Mouse (Mus musculus) MEL (cell line): ENCODE data around the gene Zfp949. TPM values are rescaled to one million over a fixed set of nuclear protein-coding genes. Genes with fewer than 3 reads are reported as not detected.

ENCODE experiments used
- DNase-seq: peaks from one replicate; pipeline ENCODE4 v3.0.0; 2011; ENCODE audit warnings: low read depth, low spot score
- H3K27ac ChIP-seq: 2 replicates; pipeline ENCODE4 v1.5.1; 2012; ENCODE audit warnings: low read depth, mild to moderate bottlenecking, control low read depth, low read length, moderate library complexity; ENCODE audit not compliant: control insufficient read depth
- H3K27me3 ChIP-seq, 2 experiments: fragments of 150-350 bp in 1 of 2; sonication (generic) in 1 of 2; 2 replicates each; pipeline ENCODE4 v1.6.1; 2012; ENCODE audit warnings: low read length in 2 of 2, mild to moderate bottlenecking in 2 of 2, improper control_type of control experiment in 1 of 2, moderate library complexity in 1 of 2; ENCODE audit not compliant: insufficient read depth in 2 of 2, control insufficient read depth in 1 of 2
- H3K36me3 ChIP-seq, 2 experiments: 2 replicates each; pipeline ENCODE4 v1.6.1; 2012 to 2014; ENCODE audit warnings: low read length in 2 of 2, improper control_type of control experiment in 1 of 2, inconsistent platforms in 1 of 2, mild to moderate bottlenecking in 1 of 2; ENCODE audit not compliant: insufficient read depth in 2 of 2, control insufficient read depth in 1 of 2
- H3K4me1 ChIP-seq, 2 experiments: fragments of 150-350 bp in 1 of 2; sonication (generic) in 1 of 2; 2 replicates each; pipeline ENCODE4 v1.6.1; 2012; ENCODE audit warnings: low read length in 2 of 2, improper control_type of control experiment in 1 of 2, mild to moderate bottlenecking in 1 of 2; ENCODE audit not compliant: insufficient read depth in 2 of 2, control insufficient read depth in 1 of 2
- H3K4me3 ChIP-seq, 2 experiments: fragments of 150-350 bp in 1 of 2; sonication (generic) in 1 of 2; 2 replicates each; pipeline ENCODE4 v1.5.1; 2012; ENCODE audit warnings: low read depth in 2 of 2, low read length in 2 of 2, mild to moderate bottlenecking in 2 of 2, moderate library complexity in 2 of 2, control low read depth in 1 of 2, improper control_type of control experiment in 1 of 2; ENCODE audit not compliant: control insufficient read depth in 1 of 2, insufficient read depth in 1 of 2
- H3K79me2 ChIP-seq: 2 replicates; pipeline ENCODE4 v1.6.1; 2012; ENCODE audit warnings: mild to moderate bottlenecking, low read length, moderate library complexity; ENCODE audit not compliant: control insufficient read depth, poor library complexity, insufficient read depth
- H3K9ac ChIP-seq: 2 replicates; pipeline ENCODE4 v1.6.1; 2012; ENCODE audit warnings: low read depth, mild to moderate bottlenecking, control low read depth, low read length, moderate library complexity; ENCODE audit not compliant: control insufficient read depth, poor library complexity, severe bottlenecking
- H3K9me3 ChIP-seq: fragments of 150-350 bp; sonication (generic); replicated peaks from 2 replicates; pipeline ENCODE4 v1.6.1; 2012; ENCODE audit warnings: mild to moderate bottlenecking, low read length, improper control_type of control experiment, moderate library complexity; ENCODE audit not compliant: insufficient read depth
- ELF1 ChIP-seq: IDR thresholded peaks from 2 replicates; pipeline ENCODE4 v1.6.1; 2014; ENCODE audit warnings: low read depth, mild to moderate bottlenecking, inconsistent platforms, low read length, improper control_type of control experiment, moderate library complexity
- EP300 ChIP-seq, 2 experiments: IDR thresholded peaks; 2 replicates each; pipeline ENCODE4 v1.6.1; 2011; ENCODE audit warnings: improper control_type of control experiment in 2 of 2, low read length in 2 of 2, low read depth in 1 of 2, mild to moderate bottlenecking in 1 of 2
- GATA1 ChIP-seq: IDR thresholded peaks from 2 replicates; pipeline ENCODE4 v1.6.1; 2011; ENCODE audit warnings: low read depth, low read length, improper control_type of control experiment
- HCFC1 ChIP-seq: IDR thresholded peaks from 2 replicates; pipeline ENCODE4 v1.6.1; 2012; ENCODE audit warnings: low read depth, mild to moderate bottlenecking, inconsistent platforms, low read length, improper control_type of control experiment, moderate library complexity
- MAX ChIP-seq: IDR thresholded peaks from 2 replicates; pipeline ENCODE4 v1.6.1; 2011; ENCODE audit warnings: low read length, improper control_type of control experiment
- MYB ChIP-seq: IDR thresholded peaks from 2 replicates; pipeline ENCODE4 v1.6.1; 2011; ENCODE audit warnings: mild to moderate bottlenecking, low read depth, low read length, improper control_type of control experiment
- MYC ChIP-seq: IDR thresholded peaks from 2 replicates; pipeline ENCODE4 v1.6.1; 2011; ENCODE audit warnings: low read depth, mild to moderate bottlenecking, low read length, improper control_type of control experiment, moderate library complexity
- NELFE ChIP-seq: IDR thresholded peaks from 2 replicates; pipeline ENCODE4 v1.6.1; 2011; ENCODE audit warnings: low read depth, low read length, improper control_type of control experiment
- NRF1 ChIP-seq: IDR thresholded peaks from 2 replicates; pipeline ENCODE4 v1.6.1; 2014; ENCODE audit warnings: low read depth, mild to moderate bottlenecking, inconsistent platforms, low read length, improper control_type of control experiment, moderate library complexity; ENCODE audit not compliant: poor library complexity, insufficient read depth, severe bottlenecking
- POLR2AphosphoS2 ChIP-seq: IDR thresholded peaks from 2 replicates; pipeline ENCODE4 v1.6.1; 2011; ENCODE audit warnings: low read length, improper control_type of control experiment
- RCOR1 ChIP-seq: IDR thresholded peaks from 2 replicates; pipeline ENCODE4 v1.6.1; 2012; ENCODE audit warnings: low read depth, mild to moderate bottlenecking, inconsistent platforms, low read length, improper control_type of control experiment
- SMC3 ChIP-seq: IDR thresholded peaks from 2 replicates; pipeline ENCODE4 v1.6.1; 2011; ENCODE audit warnings: low read depth, low read length, improper control_type of control experiment
- TAL1 ChIP-seq: IDR thresholded peaks from 2 replicates; pipeline ENCODE4 v1.6.1; 2012; ENCODE audit warnings: mild to moderate bottlenecking, inconsistent platforms, low read length, moderate library complexity, mixed read lengths
- TCF12 ChIP-seq: IDR thresholded peaks from 2 replicates; pipeline ENCODE4 v1.6.1; 2014; ENCODE audit warnings: low read depth, mild to moderate bottlenecking, inconsistent platforms, low read length, improper control_type of control experiment, moderate library complexity
- UBTF ChIP-seq: IDR thresholded peaks from 2 replicates; pipeline ENCODE4 v1.6.1; 2012; ENCODE audit warnings: low read depth, mild to moderate bottlenecking, inconsistent platforms, low read length, improper control_type of control experiment, moderate library complexity, borderline replicate concordance; ENCODE audit not compliant: insufficient read depth
- ZC3H11A ChIP-seq: IDR thresholded peaks from 2 replicates; pipeline ENCODE4 v1.6.1; 2012; ENCODE audit warnings: low read depth, mild to moderate bottlenecking, inconsistent platforms, low read length, improper control_type of control experiment
- ZKSCAN1 ChIP-seq: IDR thresholded peaks from 2 replicates; pipeline ENCODE4 v1.6.1; 2012; ENCODE audit warnings: low read depth, mild to moderate bottlenecking, inconsistent platforms, low read length, improper control_type of control experiment, moderate library complexity
- ZMIZ1 ChIP-seq: IDR thresholded peaks from 2 replicates; pipeline ENCODE4 v1.6.1; 2012; ENCODE audit warnings: low read depth, mild to moderate bottlenecking, inconsistent platforms, low read length, improper control_type of control experiment, moderate library complexity
- ZNF384 ChIP-seq: IDR thresholded peaks from 2 replicates; pipeline ENCODE4 v1.6.1; 2012; ENCODE audit warnings: low read depth, mild to moderate bottlenecking, inconsistent platforms, low read length, improper control_type of control experiment
- polyA plus RNA-seq, 2 experiments: library from polyadenylated mRNA; stranded (reverse) in 1 of 2; unstranded in 1 of 2; fragments of >175 nt in 1 of 2; fragments of >200 nt in 1 of 2; gene quantifications; 2 replicates each; pipeline versions ENCODE4 v1.2.1 to v1.2.4; 2012; ENCODE audit warnings: low replicate concordance in 2 of 2, low read depth in 1 of 2; ENCODE audit not compliant: insufficient read length in 2 of 2, insufficient read depth in 1 of 2, missing spikeins in 1 of 2
- total RNA-seq: library from RNA; depleted of rRNA; stranded (reverse); fragments of 300-350 nt; gene quantifications from 2 replicates; pipeline ENCODE4 v1.2.3, GENCODE M21; 2012

Zfp949 gene
- total and polyA plus RNA-seq, 3 experiments: 4.5 to 4.6 TPM; not detected in 1

DNA sequence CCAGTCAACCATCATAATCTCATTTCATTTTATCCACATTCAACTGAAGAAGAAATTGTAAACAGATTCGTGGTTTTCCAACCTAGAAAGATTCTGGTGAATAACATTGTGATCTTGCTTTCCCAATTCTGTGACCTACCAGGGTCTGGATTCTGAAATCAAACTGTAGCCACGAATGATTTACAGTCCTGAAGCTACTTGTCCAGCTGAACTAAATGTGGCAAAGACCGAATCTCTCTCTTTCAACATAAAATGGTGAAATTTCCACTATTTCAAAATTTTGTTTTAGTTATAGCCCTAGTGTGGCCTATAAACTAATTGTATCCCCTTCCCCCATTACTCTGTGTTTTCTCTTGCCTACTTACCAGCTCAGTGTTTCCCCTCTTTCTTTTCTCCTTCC, 18.2 kb upstream of the Zfp949 start:
- Histone ChIP-seq H3K27ac (no peak overlapping the region), H3K36me3 (peaks cover 0 to 28% of the 10 kb centered on the region in 2 experiments; a peak in 2 of 4 replicates), H3K4me3 (no peak overlapping the region), H3K27me3 (no peaks in the 10 kb centered on the region), H3K9ac (no peak overlapping the region), H3K9me3 (no peaks in the 10 kb centered on the region), H3K4me1 (peaks cover 7 to 9% of the 10 kb centered on the region in 2 experiments), H3K79me2 (no peaks in the 10 kb centered on the region)
- no peak for TF ChIP-seq SMC3
- TF ChIP-seq ELF1: no peak
- no peak for TF ChIP-seq ZNF384
- TF ChIP-seq NRF1: no peak
- no peak for TF ChIP-seq MYC
- TF ChIP-seq EP300 (IDR thresholded peaks at IDR 0.05; ENCODE audit: low read depth in 1 of 2, low read length in 2 of 2): no peak
- no peak for TF ChIP-seq TAL1
- no peak for TF ChIP-seq HCFC1
- no peak for TF ChIP-seq ZMIZ1
- TF ChIP-seq NELFE: no peak
- no peak for TF ChIP-seq ZC3H11A
- TF ChIP-seq RCOR1: no peak
- TF ChIP-seq MAX: no peak
- no peak for TF ChIP-seq MYB
- no peak for TF ChIP-seq ZKSCAN1
- TF ChIP-seq TCF12: no peak
- TF ChIP-seq POLR2AphosphoS2: no peak
- DNase-seq: no peak

DNA sequence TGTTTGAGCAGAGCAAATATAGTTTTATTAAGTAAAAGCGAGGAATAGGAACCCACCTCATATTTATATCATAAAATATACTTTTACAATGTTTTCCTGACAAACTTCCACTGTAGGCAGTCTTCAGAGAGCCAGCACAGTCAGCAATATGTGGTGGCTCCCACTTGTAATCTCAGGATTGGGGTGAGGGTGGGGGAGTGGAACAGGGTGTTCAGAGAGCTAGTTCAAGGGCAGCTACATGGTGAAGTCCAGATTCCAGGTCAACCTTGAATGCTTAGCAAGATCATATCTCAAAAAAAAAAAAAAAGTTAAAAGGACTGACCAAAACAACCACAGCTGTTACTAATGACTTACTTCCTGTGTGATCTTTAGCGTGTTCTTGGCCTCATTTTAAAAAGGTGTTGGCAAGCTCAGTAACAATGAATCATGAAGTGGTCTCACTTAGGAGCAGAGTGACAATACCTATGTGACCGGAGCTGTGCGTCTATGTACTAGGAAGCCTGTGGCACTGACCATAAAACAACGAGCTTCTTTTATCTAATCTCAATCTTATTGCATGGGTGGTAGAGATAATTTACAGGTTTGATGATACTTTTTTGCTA, 17.7 kb upstream of the Zfp949 start:
- TF ChIP-seq ZNF384 (0 out of 2 replicates have a peak, but pooled peaks have one; percentile 5), TAL1 (no peak), UBTF (no peak), GATA1 (0 out of 2 replicates have a peak, but pooled peaks have one; percentile 20)
- H3K36me3 ChIP-seq: peaks cover 0 to 27% of the 10 kb centered on the region in 2 experiments; a peak in 2 of 4 replicates
- no peak overlapping the region for H3K9ac ChIP-seq
- H3K4me1 ChIP-seq: peaks cover 7 to 8% of the 10 kb centered on the region in 2 experiments; a peak in 3 of 4 replicates
- H3K27ac ChIP-seq: no peak overlapping the region
- H3K79me2 ChIP-seq: no peaks in the 10 kb centered on the region
- DNase-seq: no peak
- H3K27me3 ChIP-seq: no peaks in the 10 kb centered on the region
- no peaks in the 10 kb centered on the region for H3K9me3 ChIP-seq
- H3K4me3 ChIP-seq: no peak overlapping the region
